Mouse (Mus musculus) heart, adult 2 months (tissue): Measurements from ENCODE around the gene Smg7. TPM values are rescaled to one million over a fixed set of nuclear protein-coding genes. Genes with fewer than 3 reads are reported as not detected.
"Not testable (repeated sequence)": the region's sequence is repeated elsewhere in the genome, so short reads cannot be mapped to it uniquely, and the experiment has no call there.

Experiments
- DNase-seq, 2 experiments: peaks; one replicate each; pipeline ENCODE4 v3.0.0; 2021
- H3K27ac ChIP-seq: fragments of 200-600 bp; 2 replicates; pipeline ENCODE4 v1.8.1; 2022
- H3K27me3 ChIP-seq: fragments of 200-500 bp; 2 replicates; pipeline ENCODE4 v1.6.1; 2012; ENCODE audit warnings: mild to moderate bottlenecking, low read length, inconsistent platforms, mixed read lengths; ENCODE audit not compliant: control insufficient read depth, insufficient read depth
- H3K36me3 ChIP-seq: fragments of 200-500 bp; 2 replicates; pipeline ENCODE4 v1.6.1; 2012; ENCODE audit warnings: low read length, inconsistent platforms; ENCODE audit not compliant: control insufficient read depth, insufficient read depth
- H3K4me1 ChIP-seq: fragments of 200-500 bp; 2 replicates; pipeline ENCODE4 v1.6.1; 2011; ENCODE audit warnings: low read length; ENCODE audit not compliant: control insufficient read depth, insufficient read depth
- H3K4me3 ChIP-seq: fragments of 200-600 bp; 2 replicates; pipeline ENCODE4 v1.8.1; 2022
- H3K79me2 ChIP-seq: fragments of 200-500 bp; replicated peaks from 2 replicates; pipeline ENCODE4 v1.6.1; 2012; ENCODE audit warnings: mild to moderate bottlenecking, inconsistent platforms, low read length, moderate library complexity, mixed read lengths; ENCODE audit not compliant: control insufficient read depth, insufficient read depth
- H3K9ac ChIP-seq: fragments of 200-500 bp; 2 replicates; pipeline ENCODE4 v1.6.1; 2012; ENCODE audit warnings: low read depth, mild to moderate bottlenecking, control low read depth, inconsistent platforms, low read length, mixed read lengths
- CTCF ChIP-seq: fragments of 200-600 bp; IDR thresholded peaks from 2 replicates; pipeline ENCODE4 v1.8.1; 2022; ENCODE audit warnings: antibody characterized with exemption, mild to moderate bottlenecking, moderate library complexity
- EP300 ChIP-seq: fragments of 200-500 bp; IDR thresholded peaks from 2 replicates; pipeline ENCODE4 v1.6.1; 2011; ENCODE audit warnings: low read depth, low read length, control low read depth; ENCODE audit not compliant: insufficient read depth
- POLR2A ChIP-seq: fragments of 200-500 bp; IDR thresholded peaks from 2 replicates; pipeline ENCODE4 v1.6.1; 2011; ENCODE audit warnings: mild to moderate bottlenecking, low read depth, low read length, control low read depth; ENCODE audit not compliant: insufficient read depth
- WGBS: fragments of 180-500 bp; shearing (Covaris S2); methylation state at CpG from one replicate; pipeline ENCODE4 v1.1.7; 2018; 5-methylcytosine and 5-hydroxymethylcytosine counted together
- intact Hi-C: fragments of 180-260 bp; cut with DNase I; formaldehyde crosslinking; loops from one replicate; pipeline ENCODE4 v1.15.1; 2025
- polyA plus RNA-seq: library from polyadenylated mRNA; depleted of rRNA; stranded (reverse); fragments of >200 nt; gene quantifications from 2 replicates; pipeline ENCODE4 v1.2.3, GENCODE M21; 2012
- total RNA-seq, 2 experiments: library from RNA; stranded (reverse); gene quantifications; 2 replicates each; pipeline ENCODE4 v1.2.3; 2021

Smg7 gene
- total and polyA plus RNA-seq, 3 experiments: 36.0 to 39.3 (median 39.3) TPM

GRCm38 (mm10) chr1:152902665-152903516, 445 bp upstream of the Smg7 start:
- intact Hi-C loops: loop anchor here (2.0 to 5.0 kb wide), 2 partner anchors 136 to 429 kb away; partner anchors contain the start of genes Arpc5, Lamc1 and Rgl1
- H3K79me2 ChIP-seq: peaks cover 1% of the 10 kb centered on the region
- no peaks in the 10 kb centered on the region for H3K27me3 ChIP-seq
- peak overlapping the region; percentile 100 for H3K27ac ChIP-seq
- TF ChIP-seq CTCF (peak; percentile 48), EP300 (no peak), POLR2A (peak; percentile 52; the same call in 1 of the 2 replicates)
- H3K4me1 ChIP-seq: peaks cover 5% of the 10 kb centered on the region
- DNase-seq: peak; percentile 93 to 96
- H3K9ac ChIP-seq: peak overlapping the region; percentile 91
- H3K36me3 ChIP-seq: peaks cover 4% of the 10 kb centered on the region
- H3K4me3 ChIP-seq: peak overlapping the region; percentile 83
- WGBS: under 1% methylated on average over 60 of the region's 69 CpGs

GRCm38 (mm10) chr1:152901419-152901764, 1.1 kb downstream of the Smg7 start:
- peaks cover 4% of the 10 kb centered on the region for H3K36me3 ChIP-seq
- H3K4me1 ChIP-seq: peaks cover 5% of the 10 kb centered on the region
- peaks cover 3% of the 10 kb centered on the region for H3K79me2 ChIP-seq
- H3K27ac ChIP-seq: no peak overlapping the region
- peak overlapping the region; percentile 81 for H3K4me3 ChIP-seq
- no peak for TF ChIP-seq POLR2A
- no peak for TF ChIP-seq CTCF
- no peak for TF ChIP-seq EP300
- intact Hi-C loops: loop anchor here (5.0 kb wide), 1 partner anchor 431 kb away; the partner anchor contains the start of gene Lamc1
- peak overlapping the region; percentile 84 for H3K9ac ChIP-seq
- no peaks in the 10 kb centered on the region for H3K27me3 ChIP-seq
- WGBS: 3% methylated on average over 6 of the region's 6 CpGs
- no peak for DNase-seq

- H3K4me3 ChIP-seq, intact Hi-C loops, H3K36me3 ChIP-seq, H3K9ac ChIP-seq, H3K27ac ChIP-seq, DNase-seq, H3K27me3 ChIP-seq, H3K4me1 ChIP-seq, H3K79me2 ChIP-seq: not testable (repeated sequence)
- 92% methylated on average over 4 of the region's 5 CpGs for WGBS
These were observed 14.4 kb downstream of the Smg7 start for GRCm38 (mm10) chr1:152888086-152888485.

GRCm38 (mm10) chr1:152871031-152871430, 31.4 kb downstream of the Smg7 start:
- intact Hi-C loops: no loop called here
- Histone ChIP-seq H3K36me3 (peaks cover 9% of the 10 kb centered on the region), H3K79me2 (peaks cover 3% of the 10 kb centered on the region; the same call in 1 of the 2 replicates), H3K27me3 (no peaks in the 10 kb centered on the region), H3K27ac (no peak overlapping the region), H3K4me3 (no peak overlapping the region), H3K9ac (no peak overlapping the region), H3K4me1 (no peaks in the 10 kb centered on the region; the same call in none of the 2 replicates)
- DNase-seq: no peak
- WGBS: 34% methylated on average over 3 of the region's 3 CpGs
- TF ChIP-seq POLR2A: no peak
- no peak for TF ChIP-seq CTCF
- TF ChIP-seq EP300: no peak

GRCm38 (mm10) chr1:152869901-152870300, 32.5 kb downstream of the Smg7 start:
- H3K9ac ChIP-seq: no peak overlapping the region
- no peak overlapping the region for H3K27ac ChIP-seq

GRCm38 (mm10) chr1:152846856-152847255, 55.6 kb downstream of the Smg7 start:
- 88% methylated on average over 2 of the region's 2 CpGs for WGBS
- peaks cover 21% of the 10 kb centered on the region for H3K36me3 ChIP-seq
- intact Hi-C loops: loop anchor here (5.0 kb wide), 1 partner anchor 55 kb away; no protein-coding TSS in a partner anchor

More at GRCm38 (mm10) chr1:152869901-152870300, 32.5 kb downstream of the Smg7 start:
- Histone ChIP-seq H3K36me3 (peaks cover 9% of the 10 kb centered on the region), H3K27me3 (no peaks in the 10 kb centered on the region), H3K4me3 (no peak overlapping the region), H3K4me1 (no peaks in the 10 kb centered on the region; the same call in none of the 2 replicates), H3K79me2 (peaks cover 3% of the 10 kb centered on the region; the same call in 1 of the 2 replicates)
- 51% methylated on average over 6 of the region's 6 CpGs for WGBS
- DNase-seq: no peak
- intact Hi-C loops: no loop called here
- TF ChIP-seq CTCF (no peak), POLR2A (no peak), EP300 (no peak)

More at GRCm38 (mm10) chr1:152846856-152847255, 55.6 kb downstream of the Smg7 start:
- Histone ChIP-seq H3K79me2 (no peaks in the 10 kb centered on the region), H3K4me3 (no peak overlapping the region), H3K27me3 (no peaks in the 10 kb centered on the region), H3K4me1 (peaks cover 2% of the 10 kb centered on the region; the same call in 1 of the 2 replicates), H3K9ac (no peak overlapping the region), H3K27ac (no peak overlapping the region)
- TF ChIP-seq EP300 (no peak), POLR2A (no peak), CTCF (no peak)
- peak in 1 of 2 experiments; percentile 17 for DNase-seq
